Mouse (Mus musculus): ENCODE data around the gene Pdk1.

DNA sequence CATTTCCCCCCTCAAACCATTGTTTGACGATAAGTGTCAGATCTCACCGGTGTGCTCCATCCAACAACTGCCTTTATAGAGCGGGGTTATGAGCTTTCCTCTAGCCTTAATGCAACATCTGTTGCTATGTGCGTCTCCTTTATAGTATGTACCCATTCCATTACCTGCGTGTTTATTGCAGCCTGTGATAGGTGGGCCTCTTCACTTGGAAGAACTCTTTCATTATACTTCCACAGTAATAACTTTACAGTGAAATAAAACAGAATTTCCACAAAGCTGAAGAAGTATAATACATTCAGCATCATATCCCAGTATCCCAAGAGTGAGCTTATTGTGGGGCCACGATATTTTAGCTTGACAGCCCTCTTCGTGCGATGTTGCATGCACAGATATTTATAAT, 37.5 kb upstream of the Pdk1 start:
- TF ChIP-seq CTCF (IDR thresholded peaks at IDR 0.05; ENCODE audit: low read depth), result no peak
- TF ChIP-seq EP300 (IDR thresholded peaks at IDR 0.05; ENCODE audit: low read depth), result no peak

All from liver, embryonic 14.5 days (tissue).